Mouse (Mus musculus): ENCODE data around the gene Smc4. TPM values are rescaled to one million over a fixed set of nuclear protein-coding genes. Genes with fewer than 3 reads are reported as not detected.

Smc4 gene
- 10 to 100 TPM in 1 of 2 experiments, 1 to 10 TPM in 1; 3.5 to 12.4 TPM for polyA plus RNA-seq (2012; fragmentation: generic; extraction: Trizol)

DNA sequence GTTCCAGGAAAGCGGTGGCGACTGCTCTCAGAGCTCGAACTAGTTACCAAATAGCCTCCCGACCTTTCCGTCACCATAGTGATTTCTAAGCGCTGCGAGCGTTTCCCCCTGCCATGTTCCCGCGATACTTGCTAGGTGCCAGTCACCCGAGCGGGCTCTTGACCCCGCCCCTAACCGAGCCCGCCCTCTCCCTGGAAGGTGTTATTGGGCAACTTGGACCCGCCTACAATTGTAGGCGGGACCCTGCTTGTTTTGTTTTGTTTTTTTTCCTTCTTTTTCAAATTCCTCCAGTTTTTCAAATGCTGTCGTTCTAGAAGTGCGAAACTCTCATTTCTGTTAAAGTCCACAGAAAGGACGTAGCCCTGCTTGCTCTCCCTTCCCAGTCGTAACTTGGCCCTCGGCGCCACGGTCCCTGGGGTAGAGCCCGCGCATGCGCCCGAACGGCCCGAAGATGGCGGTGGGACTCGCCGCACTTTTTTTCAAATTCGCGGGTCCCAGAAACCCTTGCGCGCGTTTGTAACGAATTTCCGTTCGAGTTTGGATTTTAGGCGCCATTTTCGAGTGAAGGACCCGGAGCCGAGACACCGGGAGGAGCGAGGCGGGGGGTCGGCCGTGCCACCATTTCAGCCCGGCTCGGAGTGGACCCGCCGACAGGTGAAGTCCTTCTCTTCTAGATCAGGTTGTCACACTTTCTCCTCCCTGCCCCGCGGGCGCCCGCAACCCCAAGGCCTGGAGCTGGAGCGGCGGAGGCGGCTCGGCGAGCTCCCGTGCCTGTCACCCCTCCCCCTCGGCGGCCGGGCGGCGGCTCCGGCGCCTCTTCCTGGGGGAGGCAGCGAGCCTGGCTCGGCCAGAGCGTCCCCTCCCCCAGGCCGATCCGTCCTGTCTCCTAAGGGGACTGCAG is at the start of gene Smc4, which contains the start of gene Ift80:
Gene Smc4, plus strand, starts transcription at position 302 of the 901 bp plus-strand sequence.
Gene Ift80, minus strand, starts transcription at position 134 of the 901 bp plus-strand sequence.

DNA sequence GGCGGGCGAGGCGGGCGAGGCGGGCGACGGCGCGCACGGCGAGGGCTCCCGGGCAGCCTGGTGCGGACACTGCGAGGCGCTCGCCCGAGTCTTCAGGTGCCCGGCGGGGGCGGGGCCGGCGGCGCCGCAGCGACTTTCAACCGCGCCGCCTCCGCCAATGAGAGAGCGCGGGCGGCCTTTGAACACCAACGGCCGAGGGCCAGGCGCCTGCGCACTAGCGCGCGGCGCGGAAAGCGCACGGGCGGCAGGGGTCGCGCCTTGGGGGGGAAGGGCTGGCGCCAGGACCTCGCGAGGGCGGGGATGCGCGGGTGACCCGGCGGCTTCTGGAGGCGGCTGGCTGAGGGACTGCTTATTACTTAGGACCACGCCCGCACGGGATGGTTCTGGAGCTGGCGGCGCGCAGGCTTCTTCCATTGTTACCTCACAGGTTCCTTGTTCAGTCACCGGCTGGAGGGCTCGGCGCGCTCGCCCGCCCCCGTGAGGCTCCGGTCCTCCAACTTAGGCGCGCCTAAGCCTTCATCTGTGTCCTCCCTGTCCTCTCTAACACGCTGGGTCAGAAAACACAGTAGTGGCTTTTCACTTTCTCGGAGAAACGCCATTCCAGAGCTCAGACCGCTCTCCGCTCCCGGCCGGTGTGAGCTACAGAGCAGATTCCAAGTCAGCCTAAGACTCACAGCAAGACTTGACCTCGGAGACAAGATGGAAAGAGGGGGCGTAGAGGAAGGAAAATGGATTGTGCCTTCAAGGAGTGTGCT is 40.3 kb downstream of the Smc4 start, which contains the start of gene Trim59:
Gene Trim59, minus strand, starts transcription at position 111 of the 755 bp plus-strand sequence.

Other genes with a start within 250 kb of the Smc4 start
- not detected for gene 1110032F04Rik, start 135.2 kb upstream of the Smc4 start, polyA plus RNA-seq (2012; fragmentation: generic; extraction: Trizol)
- gene Ift80, start 168 bp upstream of the Smc4 start, polyA plus RNA-seq (2012; fragmentation: generic; extraction: Trizol) = 1 to 10 TPM in 1 of 2 experiments, under 1 TPM in 1; 0.26 to 8.2 TPM
- gene Trim59, start 40.0 kb downstream of the Smc4 start, polyA plus RNA-seq (2012; fragmentation: generic; extraction: Trizol) = 10 to 100 TPM in 1 of 2 experiments, 1 to 10 TPM in 1; 1.1 to 11.6 TPM
- 1 to 10 TPM; 1.1 to 7.2 TPM for gene Kpna4, start 122.4 kb downstream of the Smc4 start, polyA plus RNA-seq (2012; fragmentation: generic; extraction: Trizol)
- not detected for gene Arl14, start 217.7 kb downstream of the Smc4 start, polyA plus RNA-seq (2012; fragmentation: generic; extraction: Trizol)

All from C3H10T1/2 (cell line).